Comparison of ENCODE assay signal across 9 mouse cellular contexts in genomic region chr16:83250346-83250745, GRCm38 (mm10).
"Had no signal": no experiment of that assay in that cellular context is flagged by ENCODE, and none has a peak within 500 bp of the region (broad histone marks: within the 10 kb centered on the region; RNA-seq: fewer than 3 reads in every experiment).

No protein-coding gene starts in this region.

- H3K4me1 ChIP-seq: limb, embryonic 13.5 days; liver, embryonic 13.5 days; midbrain, embryonic 12.5 days had no signal

- ATAC-seq: midbrain, embryonic 16.5 days had no signal

- H3K36me3 ChIP-seq: limb, embryonic 13.5 days; liver, embryonic 13.5 days; midbrain, embryonic 12.5 days had no signal

- H3K27ac ChIP-seq: limb, embryonic 13.5 days; liver, embryonic 13.5 days; midbrain, embryonic 12.5 days had no signal

- H3K27me3 ChIP-seq: limb, embryonic 13.5 days; liver, embryonic 13.5 days; midbrain, embryonic 12.5 days had no signal

- H3K9ac ChIP-seq: limb, embryonic 13.5 days; liver, embryonic 13.5 days; midbrain, embryonic 12.5 days had no signal

- H3K4me3 ChIP-seq: limb, embryonic 13.5 days; liver, embryonic 13.5 days; midbrain, embryonic 12.5 days had no signal

- DNase-seq: kidney, postnatal 14 days; left cerebral cortex, postnatal 4 days; liver, embryonic 13.5 days; lung, adult 18-20 months; right cerebral cortex, adult 18-20 months; right cerebral cortex, postnatal 25 days had no signal

- H3K4me2 ChIP-seq: limb, embryonic 13.5 days; liver, embryonic 13.5 days; midbrain, embryonic 12.5 days had no signal

- H3K9me3 ChIP-seq: limb, embryonic 13.5 days; liver, embryonic 13.5 days; midbrain, embryonic 12.5 days had no signal
